Mouse (Mus musculus) lung, adult 2 months (tissue): Measurements from ENCODE around the gene Mindy2. TPM values are rescaled to one million over a fixed set of nuclear protein-coding genes. Genes with fewer than 3 reads are reported as not detected.
A peak's percentile ranks its signal among the peaks of the same experiment; 100 is the strongest.

Experiments used
- DNase-seq: peaks from one replicate; pipeline ENCODE4 v3.0.0; 2022
- H3K4me1 ChIP-seq: fragments of 200-500 bp; 2 replicates; pipeline ENCODE4 v1.6.1; 2011; ENCODE audit warnings: low read length; ENCODE audit not compliant: control insufficient read depth, insufficient read depth
- H3K4me3 ChIP-seq: fragments of 200-500 bp; replicated peaks from 2 replicates; pipeline ENCODE3; 2011; ENCODE audit warnings: low read depth, mild to moderate bottlenecking, control low read depth, low read length; ENCODE audit errors: extremely low read depth
- CTCF ChIP-seq: fragments of 200-500 bp; IDR thresholded peaks from 2 replicates; pipeline ENCODE4 v1.5.1; 2011; ENCODE audit warnings: mild to moderate bottlenecking, low read length, control low read depth; ENCODE audit not compliant: insufficient read depth
- POLR2A ChIP-seq: fragments of 200-500 bp; IDR thresholded peaks from 2 replicates; pipeline ENCODE4 v1.6.1; 2011; ENCODE audit warnings: low read depth, mild to moderate bottlenecking, control low read depth, low read length, borderline replicate concordance; ENCODE audit errors: extremely low read depth
- WGBS: fragments of 180-500 bp; shearing (Covaris S2); methylation state at CpG from one replicate; pipeline ENCODE4 v1.1.7; 2018; 5-methylcytosine and 5-hydroxymethylcytosine counted together
- polyA plus RNA-seq: library from polyadenylated mRNA; depleted of rRNA; stranded (reverse); fragments of >200 nt; gene quantifications from 2 replicates; pipeline ENCODE4 v1.2.3, GENCODE M21; 2012

The Mindy2 gene
- polyA plus RNA-seq, 1 experiment = 12.0 TPM

DNA sequence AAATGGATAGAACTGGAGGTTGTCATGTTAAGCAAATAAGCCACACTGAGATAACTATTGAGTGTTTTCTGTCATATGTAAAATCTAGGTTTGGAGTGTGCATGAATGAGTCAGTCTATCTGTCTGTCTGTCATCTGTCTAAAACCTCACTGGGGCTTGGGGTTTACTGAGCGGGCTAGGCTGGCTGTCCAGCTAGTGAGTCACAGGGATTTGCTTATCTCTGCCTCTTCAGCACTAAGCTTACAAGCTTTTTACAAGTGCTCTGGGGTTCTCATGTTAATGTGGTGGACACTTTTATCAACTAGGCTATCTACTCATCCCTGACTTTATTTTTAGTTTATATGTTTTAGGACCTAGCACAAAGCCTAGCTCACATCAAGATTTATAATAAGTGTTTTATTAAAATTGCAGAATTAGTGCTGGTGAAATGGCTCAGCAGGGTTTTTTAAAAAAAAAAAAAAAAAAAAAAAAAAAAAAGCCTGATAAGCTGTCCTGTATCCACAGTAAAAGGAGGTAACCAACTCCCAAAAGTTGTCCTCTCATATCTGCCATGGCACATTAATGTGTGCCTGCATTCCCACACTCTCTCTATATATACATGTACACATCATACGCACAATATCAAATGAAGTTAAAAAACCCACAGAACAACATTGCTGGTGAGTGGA is 31.5 kb upstream of the Mindy2 start:
- DNase-seq = no peak
- Histone ChIP-seq H3K4me3 (no peak overlapping the region), H3K4me1 (no peaks in the 10 kb centered on the region; the same call in 1 of the 2 replicates)
- TF ChIP-seq POLR2A (no peak), CTCF (no peak)
- 81% methylated on average over 2 of the region's 2 CpGs for WGBS

DNA sequence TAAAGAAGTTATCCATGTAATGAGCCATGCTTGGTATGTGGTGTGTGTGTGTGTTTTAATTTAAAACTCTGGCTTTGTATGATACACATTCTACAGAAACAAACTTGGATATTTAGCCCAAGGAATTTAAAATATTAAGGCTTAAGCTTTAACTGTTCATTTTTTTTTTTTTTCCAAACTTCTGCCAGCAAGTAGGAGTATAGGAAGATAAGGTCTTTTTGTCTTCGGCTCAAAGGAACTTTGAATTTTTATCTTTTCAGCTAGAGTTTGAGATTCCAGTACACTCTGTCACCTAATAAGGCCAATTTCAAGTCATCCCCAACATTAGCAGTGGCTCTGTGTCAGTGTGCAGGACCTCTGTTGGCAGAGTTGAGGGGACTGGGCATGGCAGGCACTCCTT is 25.2 kb upstream of the Mindy2 start:
- no peak for DNase-seq
- TF ChIP-seq CTCF (no peak), POLR2A (no peak)

DNA sequence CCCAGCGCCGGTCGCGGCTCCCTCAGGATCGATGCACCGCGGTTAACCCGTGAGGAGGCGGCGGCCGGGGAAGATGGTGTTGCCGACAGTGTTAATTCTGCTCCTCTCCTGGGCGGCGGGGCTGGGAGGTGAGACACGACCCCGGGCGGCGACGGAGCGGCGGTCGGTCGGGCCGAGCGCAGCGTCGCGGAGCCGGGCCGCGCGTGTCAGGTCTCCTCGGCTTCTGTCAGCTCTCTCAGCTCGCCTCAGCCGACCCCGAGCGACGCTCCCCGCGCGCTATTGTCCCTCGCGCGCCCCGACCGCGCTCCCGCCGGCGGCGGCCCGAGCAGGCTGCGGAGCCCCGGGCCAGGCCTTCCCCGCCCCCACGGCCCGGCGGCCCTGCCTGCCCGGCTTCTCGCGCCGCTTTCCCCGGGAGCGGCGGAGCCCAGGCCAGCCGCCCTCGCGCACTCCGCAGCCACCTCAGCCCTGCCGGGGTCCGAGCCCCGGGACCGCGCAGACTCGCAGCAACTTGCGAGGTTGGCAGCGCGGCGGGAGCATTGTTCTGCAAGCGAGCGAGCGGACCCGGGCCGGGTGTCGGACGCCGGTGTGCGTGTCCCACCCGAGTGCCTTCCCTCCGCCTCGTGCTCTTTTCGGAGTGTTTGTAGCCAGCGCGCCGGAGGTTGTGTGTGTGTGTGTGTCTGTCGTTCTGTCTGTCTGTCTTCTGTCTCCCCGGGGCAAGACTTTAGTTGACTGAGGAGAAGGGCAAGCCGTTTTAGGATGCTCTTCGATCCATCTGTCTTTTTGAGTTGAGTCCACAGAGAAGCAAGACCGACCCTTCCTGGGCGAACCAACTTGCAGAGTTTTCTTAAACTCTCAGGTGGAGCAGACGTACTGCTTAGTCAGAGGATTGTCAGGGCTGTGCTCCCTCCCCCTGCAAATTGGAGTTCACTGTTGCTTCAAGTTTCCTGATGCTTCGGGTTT is 22.4 kb upstream of the Mindy2 start:
- WGBS = under 1% methylated on average over 95 of the region's 103 CpGs
- no peak for TF ChIP-seq CTCF
- no peak for TF ChIP-seq POLR2A
- H3K4me3 ChIP-seq = peak overlapping the region; percentile 92
- DNase-seq = peak; percentile 58
- H3K4me1 ChIP-seq = peaks cover 2% of the 10 kb centered on the region

More for the DNA sequence above, 25.2 kb upstream of the Mindy2 start:
- WGBS = 29% methylated on average over 1 of the region's 1 CpGs
- Histone ChIP-seq H3K4me3 (no peak overlapping the region), H3K4me1 (peaks cover 2% of the 10 kb centered on the region)

DNA sequence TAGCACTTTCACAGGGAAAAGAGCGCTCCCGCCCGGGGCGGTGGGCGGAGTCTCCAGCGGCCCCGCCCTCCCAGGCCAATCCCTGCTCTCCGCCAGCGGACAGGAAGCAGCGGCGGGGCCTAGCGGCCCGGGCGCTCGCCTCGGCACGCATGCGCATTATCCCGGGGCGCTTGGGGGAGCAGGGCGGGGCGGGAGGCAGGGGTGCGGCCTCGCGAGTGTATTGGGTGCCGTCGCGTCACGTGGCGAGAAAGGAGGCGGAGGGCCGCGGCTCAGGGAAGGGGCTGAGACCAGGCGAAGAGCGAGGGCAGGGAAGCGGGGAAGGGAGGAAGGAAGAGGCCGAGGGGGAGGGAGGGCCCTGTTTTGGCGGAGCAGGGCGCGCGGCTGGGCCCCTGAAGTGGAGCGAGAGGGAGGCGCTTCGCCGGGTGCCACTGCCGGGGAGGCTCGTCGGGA is 21.7 kb upstream of the Mindy2 start, which contains the start of gene Adam10:
Gene Adam10 (plus strand): TSS at position 316 of the 450 bp plus-strand sequence.
- H3K4me1 ChIP-seq = peaks cover 2% of the 10 kb centered on the region
- H3K4me3 ChIP-seq = peak within 1 kb of the TSS; percentile 92
- TF ChIP-seq POLR2A (peak; percentile 93), CTCF (no peak)
- DNase-seq = peak; percentile 96
- WGBS = 1% methylated on average over 47 of the region's 48 CpGs

DNA sequence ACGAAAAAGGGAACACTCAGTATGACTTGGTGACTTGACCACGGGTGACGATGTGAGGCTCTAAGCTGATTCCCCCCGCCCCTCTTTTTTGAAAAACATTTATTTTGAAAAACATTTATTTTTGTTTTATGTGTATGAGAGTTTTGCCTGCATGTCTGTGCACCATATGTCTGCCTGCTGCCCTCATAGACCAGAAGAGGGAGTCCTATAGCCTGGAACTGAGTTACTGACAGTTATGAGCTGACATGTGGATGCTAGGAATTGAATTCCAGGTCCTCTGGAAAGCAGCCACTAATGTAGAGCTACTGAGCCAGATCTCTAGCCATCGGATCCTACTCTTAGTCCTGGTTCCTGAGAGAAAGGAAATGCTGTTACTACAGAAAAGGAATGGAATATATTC is 19.0 kb upstream of the Mindy2 start:
- no peak for TF ChIP-seq CTCF
- TF ChIP-seq POLR2A = no peak
- DNase-seq = no peak
- H3K4me1 ChIP-seq = peaks cover 7% of the 10 kb centered on the region
- H3K4me3 ChIP-seq = no peak overlapping the region
- 82% methylated on average over 5 of the region's 5 CpGs for WGBS

DNA sequence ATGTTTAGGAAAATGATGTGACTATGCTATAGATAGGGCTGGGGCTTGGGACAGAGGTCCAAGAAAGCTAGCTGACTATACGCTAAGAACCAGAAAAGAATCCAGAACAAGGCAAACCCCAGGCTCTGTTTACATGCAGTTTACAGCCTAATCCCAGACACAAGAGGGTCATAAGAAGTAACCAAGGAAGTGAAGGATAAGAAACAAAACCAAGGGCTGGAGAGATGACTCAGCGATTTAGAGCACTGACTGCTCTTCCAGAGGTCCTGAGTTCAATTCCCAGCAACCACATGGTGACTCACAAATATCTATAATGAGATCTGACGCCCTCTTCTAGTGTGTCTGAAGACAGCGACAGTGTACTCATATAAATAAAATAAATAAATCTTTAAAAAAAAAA is 18.1 kb upstream of the Mindy2 start:
- no peak overlapping the region for H3K4me3 ChIP-seq
- H3K4me1 ChIP-seq = peaks cover 7% of the 10 kb centered on the region
- 76% methylated on average over 4 of the region's 4 CpGs for WGBS
- TF ChIP-seq POLR2A (no peak), CTCF (no peak)
- DNase-seq = no peak

DNA sequence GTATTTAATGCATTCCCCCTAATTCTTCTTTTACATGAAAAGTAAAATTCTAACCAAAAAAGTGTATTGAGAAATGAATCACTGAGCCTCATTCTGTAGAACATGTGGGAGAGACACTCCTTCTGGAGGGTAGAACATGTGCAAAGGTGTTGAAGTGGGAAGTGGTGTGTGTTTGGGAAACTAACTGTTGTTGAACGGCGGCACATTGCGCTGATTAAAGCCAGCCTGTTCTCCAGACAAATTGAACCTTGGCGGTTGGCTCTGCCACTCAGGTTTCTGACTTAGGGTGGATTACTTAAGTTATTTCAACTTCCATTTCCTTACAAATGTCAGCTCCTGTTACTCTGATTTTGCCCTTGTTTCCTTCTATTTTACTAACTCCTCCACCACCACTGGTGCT is 16.7 kb upstream of the Mindy2 start:
- Histone ChIP-seq H3K4me1 (peaks cover 7% of the 10 kb centered on the region), H3K4me3 (no peak overlapping the region)
- 87% methylated on average over 4 of the region's 4 CpGs for WGBS
- no peak for TF ChIP-seq CTCF
- TF ChIP-seq POLR2A = no peak
- DNase-seq = no peak

DNA sequence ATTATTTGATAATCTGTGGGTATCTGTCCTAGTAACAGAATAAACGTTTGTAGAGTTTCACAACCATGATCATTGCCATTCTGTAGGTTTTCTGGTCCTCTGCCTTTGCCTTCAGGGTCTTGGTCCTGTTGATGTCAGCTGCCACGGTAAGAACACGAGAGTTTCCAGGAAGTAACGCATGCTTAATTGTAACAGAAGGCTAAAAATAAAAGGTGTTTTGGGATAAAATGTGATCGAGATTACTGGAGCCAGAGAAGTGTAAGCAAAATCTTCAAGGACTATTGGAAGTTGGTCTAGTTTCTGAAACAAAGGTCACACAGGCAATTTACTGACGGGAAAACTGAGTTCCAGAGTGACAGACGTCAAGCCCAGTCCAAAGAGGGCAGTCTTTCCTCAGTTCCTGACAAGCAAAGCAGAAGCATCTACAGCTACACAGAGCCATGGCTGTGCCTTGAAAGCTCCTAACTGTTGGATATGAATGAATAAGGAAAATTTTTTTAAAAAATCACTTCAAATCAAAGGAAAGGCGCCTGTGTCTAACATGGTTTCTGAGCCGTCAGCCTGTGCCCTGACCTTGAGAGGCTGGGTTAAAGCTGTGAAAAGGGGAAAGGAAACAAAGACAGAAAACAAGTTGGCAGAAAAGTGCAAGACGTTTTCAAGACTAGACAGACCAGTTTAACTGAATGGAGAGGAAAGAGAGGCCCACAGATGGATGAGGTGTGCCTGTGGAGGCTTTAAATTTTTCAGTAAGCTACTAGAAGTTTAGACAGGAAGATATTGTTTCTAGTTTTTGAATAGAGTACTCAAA is 15.0 kb upstream of the Mindy2 start:
- H3K4me3 ChIP-seq = no peak overlapping the region
- H3K4me1 ChIP-seq = peaks cover 7% of the 10 kb centered on the region
- WGBS = 12% methylated on average over 10 of the region's 10 CpGs
- DNase-seq = no peak
- TF ChIP-seq POLR2A (no peak), CTCF (peak; percentile 57)

DNA sequence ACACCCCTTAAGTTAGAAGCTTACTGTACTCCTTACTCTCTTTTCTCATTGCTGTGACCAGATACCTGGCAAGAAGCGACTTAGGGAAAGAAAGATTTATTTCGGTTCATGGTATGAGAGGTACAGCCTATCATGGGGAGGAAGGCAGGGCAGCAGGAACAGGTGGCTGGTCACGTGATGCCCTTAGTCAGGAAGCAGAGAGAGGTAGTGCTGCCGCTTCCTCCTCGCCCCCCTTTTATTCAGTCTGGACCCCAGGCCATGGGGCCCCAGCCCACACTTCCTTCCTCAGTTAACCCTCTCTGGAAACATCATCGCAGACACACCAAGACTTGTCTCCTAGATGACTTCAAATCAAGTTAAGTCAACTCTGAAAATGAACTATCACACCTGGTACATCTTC is 14.3 kb upstream of the Mindy2 start:
- 46% methylated on average over 6 of the region's 6 CpGs for WGBS
- no peak for TF ChIP-seq CTCF
- no peak for TF ChIP-seq POLR2A
- Histone ChIP-seq H3K4me3 (no peak overlapping the region), H3K4me1 (peaks cover 7% of the 10 kb centered on the region)
- no peak for DNase-seq
